Mouse (Mus musculus): Measurements from ENCODE around the gene Rsph10b. TPM values are rescaled to one million over a fixed set of nuclear protein-coding genes. Genes with fewer than 3 reads are reported as not detected.

Gene Rsph10b
- not detected in 2 replicates for polyA plus RNA-seq (2012; ENCODE audit: low replicate concordance)

DNA sequence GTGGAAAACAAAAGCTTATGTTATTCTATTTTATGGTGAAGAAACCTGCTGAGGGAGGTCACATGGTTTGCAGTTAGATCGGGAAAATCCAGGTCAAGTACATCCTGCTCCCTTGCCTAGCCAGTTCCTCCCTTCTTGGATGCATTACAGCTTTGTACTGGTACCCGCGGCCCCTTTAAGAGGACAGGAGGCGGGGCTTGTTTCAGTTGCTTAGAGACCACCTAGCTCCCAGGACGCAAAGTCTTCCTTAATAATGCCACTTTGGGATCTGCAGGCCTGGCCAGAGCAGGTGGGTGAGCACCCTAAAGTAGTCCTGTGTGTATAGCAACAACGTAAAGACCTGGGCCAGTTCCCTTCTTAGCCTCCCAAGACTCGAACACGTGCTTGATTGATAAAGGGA, at the start of gene Rsph10b:
TSS of gene Rsph10b (plus strand) at position 205 of the 400 bp plus-strand sequence.

GRCm38 (mm10) chr5:143897635-143898330, 35.1 kb upstream of the Rsph10b start, which contains the start of gene Ankrd61:
Ankrd61 (minus strand) TSS chr5:143897685.

GRCm38 (mm10) chr5:143909417-143910400, 23.1 kb upstream of the Rsph10b start, which contains the start of the genes Aimp2 and Pms2:
Aimp2 (minus strand) TSS chr5:143909847.
Pms2 (plus strand) TSS chr5:143909964.

GRCm38 (mm10) chr5:143927875-143928274, 5.0 kb upstream of the Rsph10b start, which contains the start of gene Gm42421:
Gm42421 (plus strand) TSS chr5:143928175.

GRCm38 (mm10) chr5:144014551-144015311, 81.9 kb downstream of the Rsph10b start, which contains the start of gene Ccz1:
Ccz1 (minus strand) TSS chr5:144014877.

GRCm38 (mm10) chr5:144026620-144027263, 93.9 kb downstream of the Rsph10b start, which contains the start of gene Ocm:
Ocm (minus strand) TSS chr5:144026670.

Other genes with a start within 250 kb of the Rsph10b start
- 12.4 and 28.1 TPM in 2 replicates for gene Usp42, start 200.8 kb upstream of the Rsph10b start, polyA plus RNA-seq (2012; ENCODE audit: low replicate concordance)
- gene Eif2ak1, start 115.2 kb upstream of the Rsph10b start, polyA plus RNA-seq (2012; ENCODE audit: low replicate concordance), result 31.7 and 35.8 TPM in 2 replicates
- gene Ankrd61, start 35.4 kb upstream of the Rsph10b start, polyA plus RNA-seq (2012; ENCODE audit: low replicate concordance), result 0.27 TPM in 1 of 2 replicates, not detected in the other
- gene Aimp2, start 23.2 kb upstream of the Rsph10b start, polyA plus RNA-seq (2012; ENCODE audit: low replicate concordance), result 20.7 and 73.7 TPM in 2 replicates
- 0.57 and 1.4 TPM in 2 replicates for gene Pms2, start 23.1 kb upstream of the Rsph10b start, polyA plus RNA-seq (2012; ENCODE audit: low replicate concordance)
- gene Gm42421, start 4.9 kb upstream of the Rsph10b start, polyA plus RNA-seq (2012; ENCODE audit: low replicate concordance), result not detected in 2 replicates
- gene Ccz1, start 81.8 kb downstream of the Rsph10b start, polyA plus RNA-seq (2012; ENCODE audit: low replicate concordance), result 78.6 and 79.1 TPM in 2 replicates
- gene Ocm, start 93.6 kb downstream of the Rsph10b start, polyA plus RNA-seq (2012; ENCODE audit: low replicate concordance), result not detected in 2 replicates
- gene Lmtk2, start 167.4 kb downstream of the Rsph10b start, polyA plus RNA-seq (2012; ENCODE audit: low replicate concordance), result 11.0 and 19.8 TPM in 2 replicates

Measured in leukemia stem cell, adult 10-12 weeks (primary cell).